Mouse (Mus musculus) midbrain, postnatal 0 days (tissue): ENCODE results near the gene Tmem45b. TPM values are rescaled to one million over a fixed set of nuclear protein-coding genes. Genes with fewer than 3 reads are reported as not detected.

Experiments
- ATAC-seq: fragments of 200-750 bp; cut with Nextera tagmentation; 2 replicates; pipeline ENCODE4 v1.8.0; 2017; ENCODE audit warnings: moderate number of reproducible peaks, mild to moderate bottlenecking, moderate TSS enrichment, moderate library complexity; ENCODE audit not compliant: low FRiP score
- DNase-seq: peaks from one replicate; pipeline ENCODE4 v3.0.0-alpha.2; 2015; ENCODE audit warnings: low spot score
- H3K27ac ChIP-seq: fragments of 300-500 bp; sonication (generic); 2 replicates; pipeline ENCODE4 v1.5.1; 2014; ENCODE audit warnings: low read depth, mild to moderate bottlenecking, low read length, mixed read lengths
- H3K27me3 ChIP-seq: fragments of 300-500 bp; sonication (generic); 2 replicates; pipeline ENCODE4 v1.6.1; 2014; ENCODE audit warnings: low read length, control low read depth, mixed read lengths; ENCODE audit not compliant: insufficient read depth
- H3K36me3 ChIP-seq: fragments of 300-500 bp; sonication (generic); 2 replicates; pipeline ENCODE4 v1.6.1; 2014; ENCODE audit warnings: low read length, control low read depth, mixed read lengths; ENCODE audit not compliant: insufficient read depth
- H3K4me1 ChIP-seq: fragments of 300-500 bp; sonication (generic); 2 replicates; pipeline ENCODE4 v1.6.1; 2014; ENCODE audit warnings: mild to moderate bottlenecking, control low read depth, antibody characterized with exemption, low read length, mixed read lengths; ENCODE audit not compliant: insufficient read depth
- H3K4me2 ChIP-seq: fragments of 300-500 bp; sonication (generic); 2 replicates; pipeline ENCODE4 v1.6.1; 2014; ENCODE audit warnings: low read depth, mild to moderate bottlenecking, low read length, mixed read lengths; ENCODE audit not compliant: poor library complexity, severe bottlenecking
- H3K4me3 ChIP-seq: fragments of 300-500 bp; sonication (generic); 2 replicates; pipeline ENCODE4 v1.5.1; 2014; ENCODE audit warnings: low read depth, mild to moderate bottlenecking, low read length, moderate library complexity
- H3K9ac ChIP-seq: fragments of 300-500 bp; sonication (generic); replicated peaks from 2 replicates; pipeline ENCODE4 v1.6.1; 2014; ENCODE audit warnings: mild to moderate bottlenecking, low read length, moderate library complexity, mixed read lengths; ENCODE audit not compliant: poor library complexity, severe bottlenecking
- H3K9me3 ChIP-seq: fragments of 300-500 bp; sonication (generic); 2 replicates; pipeline ENCODE4 v1.6.1; 2016; ENCODE audit warnings: low read length, control low read depth
- CTCF ChIP-seq: IDR thresholded peaks from 2 replicates; pipeline ENCODE4 v1.5.1; 2016; ENCODE audit warnings: antibody characterized with exemption, mild to moderate bottlenecking
- WGBS: fragments of 180-500 bp; shearing (Covaris S2); extraction: QIAGEN DNeasy Blood & Tissue Kit; methylation state at CpG from one replicate; pipeline ENCODE4 v1.1.7; 2014; 5-methylcytosine and 5-hydroxymethylcytosine counted together
- polyA plus RNA-seq: library from polyadenylated mRNA; unstranded; fragments of >200 nt; fragmentation: Nextera tagmentation; extraction: Ambion mirVana; gene quantifications from 2 replicates; pipeline ENCODE4 v1.2.1, GENCODE M21; 2015
- total RNA-seq: library from RNA; depleted of rRNA; stranded (reverse); fragments of >200 nt; gene quantifications from 2 replicates; pipeline ENCODE4 v1.2.3, GENCODE M21; 2014

Tmem45b gene
- total and polyA plus RNA-seq, 2 experiments from 2014 or later, result 0.43 TPM; not detected in 1

DNA sequence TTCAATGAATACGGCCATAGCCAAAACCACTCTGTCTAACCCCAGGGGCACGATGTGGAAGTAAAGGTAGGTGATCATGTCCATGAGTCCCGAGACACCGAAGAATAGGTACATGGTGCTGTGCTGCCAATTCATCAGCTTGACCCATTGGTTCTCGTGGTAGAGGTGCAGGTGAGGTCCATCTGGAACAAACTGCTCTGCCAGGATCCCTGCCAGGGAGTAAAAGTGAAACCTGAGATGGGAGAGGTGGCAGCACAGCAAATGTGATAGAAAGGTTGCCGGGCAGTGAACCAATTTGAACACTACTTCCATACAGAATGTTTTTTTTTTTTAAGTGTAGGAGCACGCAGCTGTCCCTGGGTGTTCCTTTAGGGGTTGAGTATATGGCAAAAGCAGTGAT lies 35.3 kb downstream of the Tmem45b start:
- 93% methylated on average over 7 of the region's 7 CpGs for WGBS
- no peak overlapping the region for H3K4me3 ChIP-seq
- DNase-seq (no peak), ATAC-seq (no peak)
- no peaks in the 10 kb centered on the region for H3K4me1 ChIP-seq
- no peak overlapping the region for H3K4me2 ChIP-seq
- H3K9ac ChIP-seq, result no peak overlapping the region
- TF ChIP-seq CTCF, result no peak
- no peaks in the 10 kb centered on the region for H3K36me3 ChIP-seq
- H3K27me3 ChIP-seq, result no peaks in the 10 kb centered on the region
- no peaks in the 10 kb centered on the region for H3K9me3 ChIP-seq
- H3K27ac ChIP-seq, result no peak overlapping the region

- Histone ChIP-seq H3K4me1 (no peaks in the 10 kb centered on the region), H3K27ac (no peak overlapping the region), H3K4me3 (no peak overlapping the region), H3K9me3 (no peaks in the 10 kb centered on the region), H3K27me3 (no peaks in the 10 kb centered on the region), H3K36me3 (peaks cover 41% of the 10 kb centered on the region), H3K4me2 (no peak overlapping the region), H3K9ac (no peak overlapping the region)
- TF ChIP-seq CTCF, result no peak
- WGBS, result 92% methylated on average over 5 of the region's 5 CpGs
- no peak for DNase-seq
- ATAC-seq, result no peak
These were observed 42.1 kb downstream of the Tmem45b start for GRCm38 (mm10) chr9:31422143-31422542.

DNA sequence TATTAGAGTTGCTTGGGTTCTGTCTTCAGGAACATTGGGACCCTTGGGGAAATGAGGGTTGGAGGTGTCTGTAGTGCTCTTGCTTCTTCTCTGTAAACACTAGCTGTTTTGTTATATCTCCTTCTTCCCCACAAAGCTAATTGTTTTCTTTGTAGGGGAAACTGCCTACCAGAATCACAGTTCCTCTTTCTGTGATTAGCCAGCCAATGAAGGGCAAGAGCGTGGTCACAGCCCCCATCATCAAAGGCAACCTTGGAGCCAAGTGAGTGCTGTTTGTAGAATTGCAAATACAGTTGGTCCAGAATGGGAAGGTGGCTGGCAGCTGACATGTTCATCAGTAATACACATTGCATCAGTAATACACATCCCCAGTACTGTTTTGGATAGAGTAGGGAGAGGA lies 45.4 kb downstream of the Tmem45b start:
- DNase-seq (no peak), ATAC-seq (no peak)
- TF ChIP-seq CTCF, result no peak
- Histone ChIP-seq H3K9me3 (no peaks in the 10 kb centered on the region), H3K4me1 (no peaks in the 10 kb centered on the region), H3K27ac (no peak overlapping the region), H3K4me2 (no peak overlapping the region), H3K36me3 (peaks cover 63% of the 10 kb centered on the region), H3K9ac (no peak overlapping the region), H3K27me3 (no peaks in the 10 kb centered on the region), H3K4me3 (no peak overlapping the region)
- 90% methylated on average over 1 of the region's 1 CpGs for WGBS

- Histone ChIP-seq H3K9ac (no peak overlapping the region), H3K27me3 (no peaks in the 10 kb centered on the region), H3K4me2 (no peak overlapping the region), H3K4me1 (no peaks in the 10 kb centered on the region), H3K36me3 (peaks cover 62% of the 10 kb centered on the region), H3K9me3 (no peaks in the 10 kb centered on the region), H3K4me3 (no peak overlapping the region), H3K27ac (no peak overlapping the region)
- no peak for DNase-seq
- ATAC-seq, result no peak
- 95% methylated on average over 4 of the region's 4 CpGs for WGBS
- no peak for TF ChIP-seq CTCF
These were observed 52.1 kb downstream of the Tmem45b start for GRCm38 (mm10) chr9:31412165-31412564.

GRCm38 (mm10) chr9:31405217-31405616 lies 59.0 kb downstream of the Tmem45b start:
- Histone ChIP-seq H3K9ac (no peak overlapping the region), H3K9me3 (no peaks in the 10 kb centered on the region), H3K27me3 (no peaks in the 10 kb centered on the region), H3K4me2 (no peak overlapping the region), H3K4me1 (no peaks in the 10 kb centered on the region), H3K36me3 (peaks cover 58% of the 10 kb centered on the region), H3K4me3 (no peak overlapping the region), H3K27ac (no peak overlapping the region)
- ATAC-seq (no peak), DNase-seq (peak; percentile 7)
- TF ChIP-seq CTCF, result peak; percentile 75
- 64% methylated on average over 6 of the region's 6 CpGs for WGBS

DNA sequence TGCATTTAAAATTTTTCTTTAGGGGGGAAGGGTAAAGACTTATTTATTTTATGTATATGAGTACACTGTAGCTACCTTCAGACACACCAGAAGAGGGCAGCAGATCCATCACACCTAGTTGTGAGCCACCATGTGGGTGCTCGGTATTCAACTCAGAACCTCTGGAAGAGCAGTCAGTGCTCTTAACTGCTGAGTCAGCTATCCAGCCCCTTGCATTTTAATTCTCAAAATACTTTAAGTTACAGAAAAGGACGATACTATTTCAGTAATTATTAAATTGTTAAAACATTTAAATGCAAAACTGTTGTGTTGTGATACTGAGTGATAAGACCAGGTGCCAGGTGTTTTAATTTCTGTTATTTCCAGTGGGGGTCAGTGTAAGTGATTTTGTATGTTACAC lies 60.0 kb downstream of the Tmem45b start:
- DNase-seq (no peak), ATAC-seq (no peak)
- H3K9me3 ChIP-seq, result no peaks in the 10 kb centered on the region
- no peak overlapping the region for H3K27ac ChIP-seq
- H3K4me3 ChIP-seq, result no peak overlapping the region
- no peak for TF ChIP-seq CTCF
- WGBS, result 90% methylated on average over 2 of the region's 2 CpGs
- no peaks in the 10 kb centered on the region for H3K27me3 ChIP-seq
- peaks cover 54% of the 10 kb centered on the region for H3K36me3 ChIP-seq
- no peak overlapping the region for H3K4me2 ChIP-seq
- no peak overlapping the region for H3K9ac ChIP-seq
- no peaks in the 10 kb centered on the region for H3K4me1 ChIP-seq
